Mouse (Mus musculus) intestine, embryonic 16.5 days (tissue): ENCODE data around the gene Olfr164. TPM values are rescaled to one million over a fixed set of nuclear protein-coding genes. Genes with fewer than 3 reads are reported as not detected.

Experiments
- microRNA-seq: library from miRNA; unstranded; fragments of <30 nt; microRNA quantifications from one replicate; pipeline ENCODE4, GENCODE M21; 2016
- polyA plus RNA-seq: library from polyadenylated mRNA; unstranded; fragments of >200 nt; fragmentation: Nextera tagmentation; extraction: Ambion mirVana; gene quantifications from 2 replicates; pipeline ENCODE4 v1.2.1, GENCODE M21; 2015

The Olfr164 gene
- polyA plus RNA-seq, 1 experiment from 2014 or later: not detected

Small RNAs within 50 kb of the gene (microRNA-seq; reads per million reads assigned to microRNA genes)
- gene Gm23612: not detected

Other genes with a start within 250 kb of the Olfr164 start
- 0.26 and 0.33 TPM in 2 replicates for gene Olfr165, start 109.1 kb upstream of the Olfr164 start, polyA plus RNA-seq
- not detected in 2 replicates for gene Olfr166, start 169.6 kb upstream of the Olfr164 start, polyA plus RNA-seq
- not detected in 2 replicates for gene Olfr167, start 208.2 kb upstream of the Olfr164 start, polyA plus RNA-seq
- gene Olfr168, start 221.5 kb upstream of the Olfr164 start, polyA plus RNA-seq: not detected in 2 replicates